Mouse (Mus musculus): ENCODE results near the gene Ugt1a5.

DNA sequence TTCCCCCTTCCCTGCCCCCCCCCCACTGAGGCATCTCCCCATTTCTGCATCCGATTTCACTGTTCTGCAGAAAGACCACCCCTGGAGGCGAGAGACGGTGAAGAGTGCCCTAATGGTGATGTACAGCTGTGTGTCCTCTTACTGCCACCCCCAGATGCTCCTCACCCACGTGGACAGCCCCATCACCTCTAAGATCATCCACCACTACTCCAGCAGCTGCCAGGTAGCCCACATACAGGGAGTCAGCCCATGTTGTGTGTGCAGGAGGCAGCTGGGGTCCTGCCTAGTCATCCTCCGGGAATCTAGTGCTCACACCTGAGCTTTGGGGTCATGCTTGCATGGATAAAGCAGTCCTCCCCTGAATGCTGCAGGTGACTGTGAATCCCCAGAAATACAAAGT lies 78.0 kb downstream of the Ugt1a5 start:
- TF ChIP-seq CTCF (IDR thresholded peaks at IDR 0.05; ENCODE audit: low read depth), result no peak
- TF ChIP-seq EP300 (IDR thresholded peaks at IDR 0.05; ENCODE audit: low read depth), result no peak

All from heart, postnatal 0 days (tissue).